Mouse (Mus musculus) mouse trophoblast stem cell (cell line): ENCODE data around the gene Ttc39d.
"Not testable (repeated sequence)": the region's sequence is repeated elsewhere in the genome, so short reads cannot be mapped to it uniquely, and the experiment has no call there.

Experiments used
- in situ Hi-C, 2 experiments: fragments of 300-500 bp; cut with MseI, MboI; formaldehyde crosslinking; loops; 2 replicates in 1 of 2; 3 replicates in 1 of 2; pipeline ENCODE4 v1.15.1; 2025

Ttc39d gene

GRCm38 (mm10) chr17:80183615-80184014, 23.6 kb upstream of the Ttc39d start:
- in situ Hi-C loops = loop anchor here (10.0 to 25.0 kb wide), 2 partner anchors 169 to 296 kb away; partner anchors contain the start of gene Atl2 (in 1 of the 2)

DNA sequence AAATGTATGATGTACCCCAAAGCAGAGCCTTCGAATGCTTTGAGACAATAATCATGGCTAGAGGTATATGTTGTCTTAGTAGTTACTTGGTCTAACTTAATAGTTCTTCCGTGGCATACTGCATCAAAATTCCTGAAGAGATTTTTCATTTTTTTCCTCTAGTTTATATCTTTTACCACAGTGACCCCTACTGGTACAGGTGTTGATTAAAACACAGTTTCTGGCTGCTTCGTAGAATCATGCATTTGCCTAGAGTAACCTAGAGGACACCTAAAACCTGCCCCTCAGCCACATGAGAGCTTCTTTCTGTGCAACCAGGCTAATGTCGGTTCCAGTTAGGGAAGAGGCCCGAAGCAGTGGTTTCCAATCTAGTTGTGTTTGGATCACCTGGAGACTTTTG, 14.2 kb upstream of the Ttc39d start:
- in situ Hi-C loops = loop anchor here in 1 of 2 experiments (25.0 kb wide), 1 partner anchor 306 kb away; the partner anchor contains the start of gene Atl2

DNA sequence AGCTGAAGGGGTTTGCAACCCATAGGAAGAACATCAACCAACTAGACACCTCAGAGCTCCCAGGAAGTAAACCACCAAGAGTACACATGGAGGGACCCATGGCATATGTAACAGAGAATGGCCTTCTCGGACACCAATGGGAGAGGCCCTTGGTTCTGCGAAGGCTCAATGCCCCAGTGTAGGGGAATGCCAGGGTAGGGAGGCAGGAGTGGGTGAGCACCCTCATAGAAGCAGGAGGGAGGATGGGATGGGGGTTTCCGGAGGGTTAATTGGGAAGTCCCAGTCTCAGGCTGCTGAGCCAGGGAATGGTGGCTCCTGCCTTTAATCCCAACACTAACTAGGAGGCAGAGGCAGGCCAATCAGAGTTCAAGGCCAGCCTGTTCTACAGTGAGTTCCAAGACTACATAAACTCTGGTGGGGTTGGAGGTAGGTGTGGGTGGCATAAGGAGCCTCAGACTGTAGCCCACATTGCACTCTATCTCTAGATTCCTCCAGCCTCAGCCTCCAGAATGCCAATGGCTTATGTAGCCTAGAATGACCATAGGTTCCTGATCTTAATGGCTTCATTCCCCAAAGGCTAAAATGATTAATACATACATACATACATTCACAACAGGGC, 8.0 kb upstream of the Ttc39d start:
- in situ Hi-C loops = loop anchor here in 1 of 2 experiments (25.0 kb wide), 1 partner anchor 312 kb away; the partner anchor contains the start of gene Atl2

GRCm38 (mm10) chr17:80205657-80206056, 1.6 kb upstream of the Ttc39d start:
- in situ Hi-C loops = no loop called here

DNA sequence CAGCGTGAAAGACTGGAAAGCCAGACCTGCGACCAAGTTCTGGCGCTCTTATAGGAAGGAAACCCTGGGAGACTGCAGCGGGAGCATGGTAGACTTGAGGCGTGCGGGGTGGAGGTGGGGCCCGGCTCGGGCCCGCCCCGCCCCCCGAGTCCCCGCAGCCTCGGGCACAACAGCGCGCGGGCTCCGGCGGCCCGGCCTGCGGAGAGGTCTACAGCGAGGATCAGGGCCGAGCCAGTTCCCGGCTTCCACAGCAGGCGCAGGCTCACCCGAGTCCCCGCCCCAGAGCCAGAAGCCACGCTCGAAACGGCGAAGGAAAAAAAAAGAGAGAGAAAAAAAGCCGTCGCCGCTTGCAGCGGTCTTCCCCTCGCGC, 974 bp upstream of the Ttc39d start:
- in situ Hi-C loops = no loop called here

- in situ Hi-C loops = not testable (repeated sequence)
Measured at GRCm38 (mm10) chr17:80213998-80214397, 6.7 kb downstream of the Ttc39d start.

- in situ Hi-C loops = no loop called here
Measured at GRCm38 (mm10) chr17:80220131-80220530, 12.9 kb downstream of the Ttc39d start.

DNA sequence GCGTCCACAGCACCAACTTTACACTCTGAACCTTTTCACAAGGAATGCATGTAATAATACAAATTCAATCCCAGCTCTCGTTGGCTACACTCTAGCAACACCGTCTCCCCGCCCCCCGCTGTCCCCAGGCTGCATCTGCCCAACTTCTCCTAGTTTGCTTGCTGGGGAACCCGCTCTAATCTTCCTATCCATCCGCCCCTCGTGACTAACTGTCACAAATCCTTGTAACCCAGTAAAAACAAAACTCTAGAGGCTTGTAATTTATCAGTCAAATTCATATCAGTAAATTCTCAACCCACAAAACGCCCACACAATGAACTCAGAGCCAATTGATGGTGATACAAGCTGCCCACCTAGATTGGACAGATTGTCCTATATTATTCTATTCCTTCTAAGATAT, 13.9 kb downstream of the Ttc39d start:
- in situ Hi-C loops = no loop called here

DNA sequence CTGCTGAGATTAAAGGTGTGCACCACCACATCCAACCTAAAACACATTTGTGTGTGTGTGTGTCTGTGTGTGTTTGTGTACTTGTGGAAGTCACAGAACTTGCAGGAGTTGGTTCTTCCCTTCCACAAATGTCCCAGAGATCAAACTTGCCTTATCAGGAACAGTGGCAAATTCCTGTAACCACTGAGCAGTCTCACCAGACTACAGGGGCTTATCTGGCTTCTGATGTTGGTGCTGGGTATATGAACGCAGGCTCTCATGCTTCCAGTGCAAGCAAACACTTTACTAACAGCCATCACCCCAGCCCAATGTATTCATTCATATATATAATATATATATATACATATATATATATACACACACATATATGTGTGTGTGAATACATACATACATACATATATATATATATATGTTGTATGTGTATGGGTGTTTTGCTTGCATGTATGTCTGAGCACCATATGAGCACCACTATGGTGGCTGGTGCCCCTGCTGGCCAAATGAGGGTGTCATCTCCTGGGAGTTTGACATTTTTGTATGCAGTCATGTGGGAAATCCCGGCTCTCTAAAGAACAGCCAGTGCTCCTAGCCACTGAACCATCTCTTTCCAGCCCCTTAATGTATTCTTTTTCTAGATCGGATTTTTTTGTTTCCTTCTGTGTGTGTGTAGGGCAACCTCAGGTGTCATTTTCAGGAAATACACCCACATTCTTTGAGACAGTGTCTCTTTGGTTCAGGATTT, 14.8 kb downstream of the Ttc39d start:
- in situ Hi-C loops = no loop called here

- in situ Hi-C loops = no loop called here
Measured at GRCm38 (mm10) chr17:80223829-80224228, 16.6 kb downstream of the Ttc39d start.

DNA sequence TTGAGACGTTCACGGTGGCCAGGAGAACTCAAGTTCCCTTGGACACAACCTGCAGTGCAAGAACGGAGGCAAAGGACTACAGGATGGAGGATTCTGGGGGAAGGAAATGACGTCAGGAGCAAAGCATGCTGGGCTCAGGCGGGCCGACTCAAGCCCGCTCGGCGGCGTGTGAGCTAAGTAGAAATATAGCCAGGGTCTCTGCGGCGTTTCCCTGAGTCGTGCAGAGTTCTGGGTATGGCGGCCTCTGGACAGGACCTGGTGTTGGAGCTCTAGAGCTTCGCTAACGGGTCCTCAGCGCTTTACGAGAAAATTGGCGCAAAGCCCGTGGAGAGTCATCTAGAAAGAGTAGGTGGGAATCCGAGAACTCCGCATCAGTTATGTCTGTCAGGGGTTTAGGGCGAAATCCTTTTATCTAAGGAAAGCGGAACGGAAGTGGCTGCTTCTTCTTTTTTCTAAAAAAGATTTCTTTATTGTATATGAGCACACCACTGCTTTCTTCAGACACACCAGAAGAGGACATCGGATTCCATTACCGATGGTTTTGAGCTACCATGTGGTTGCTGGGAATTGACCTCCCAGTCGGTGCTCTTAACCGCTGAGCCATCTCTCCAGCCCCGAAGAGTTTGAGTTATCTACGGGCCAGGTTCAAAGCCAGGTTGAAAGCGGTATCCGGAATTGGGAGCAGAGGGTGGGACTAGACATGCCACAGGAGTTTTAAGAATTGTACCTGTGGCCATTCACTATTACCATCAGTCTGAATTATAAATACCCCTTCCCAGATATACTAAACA, 17.3 kb downstream of the Ttc39d start, which contains the start of gene Gemin6:
Gene Gemin6, plus strand, starts transcription at position 116 of the 791 bp plus-strand sequence.
- in situ Hi-C loops = no loop called here

GRCm38 (mm10) chr17:80225142-80225541, 17.9 kb downstream of the Ttc39d start:
- in situ Hi-C loops = not testable (repeated sequence)

DNA sequence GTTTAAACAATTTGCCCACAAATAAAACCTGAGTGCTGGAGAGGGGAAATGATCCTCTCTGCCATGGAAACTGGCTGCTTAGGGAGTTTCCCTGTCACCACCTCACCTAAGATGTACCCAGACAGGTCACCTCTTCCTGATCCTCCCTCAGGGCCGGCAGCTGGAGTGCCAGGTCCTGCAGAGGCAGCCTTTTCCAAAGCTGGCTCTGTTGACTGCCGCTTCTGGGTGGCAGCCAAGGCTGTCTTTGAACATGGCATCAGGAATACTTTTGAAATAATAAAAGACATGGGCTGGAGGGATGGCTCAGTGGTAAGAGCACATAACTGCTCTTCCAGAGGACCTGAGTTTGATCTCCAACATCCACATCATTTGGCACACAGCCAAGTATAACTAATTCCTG, 22.1 kb downstream of the Ttc39d start:
- in situ Hi-C loops = no loop called here

DNA sequence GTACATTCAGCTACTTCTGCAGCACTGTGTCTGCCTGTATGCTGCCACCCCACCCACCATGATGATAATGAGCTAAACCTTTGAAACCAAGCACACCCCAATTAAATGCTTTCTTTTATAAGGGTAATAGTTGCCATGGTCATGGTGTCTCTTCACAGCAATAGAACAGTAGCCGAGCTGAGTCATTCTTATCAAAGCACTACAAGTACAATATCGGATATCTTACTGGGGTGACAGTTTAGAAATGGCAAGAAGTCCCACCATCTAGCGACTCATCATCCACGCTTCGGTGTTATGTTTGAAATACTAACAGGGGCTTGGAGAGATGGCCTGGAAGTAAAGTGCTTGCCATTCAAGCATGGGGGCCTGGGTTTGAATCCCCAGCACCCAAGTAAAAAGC, 26.6 kb downstream of the Ttc39d start:
- in situ Hi-C loops = no loop called here

DNA sequence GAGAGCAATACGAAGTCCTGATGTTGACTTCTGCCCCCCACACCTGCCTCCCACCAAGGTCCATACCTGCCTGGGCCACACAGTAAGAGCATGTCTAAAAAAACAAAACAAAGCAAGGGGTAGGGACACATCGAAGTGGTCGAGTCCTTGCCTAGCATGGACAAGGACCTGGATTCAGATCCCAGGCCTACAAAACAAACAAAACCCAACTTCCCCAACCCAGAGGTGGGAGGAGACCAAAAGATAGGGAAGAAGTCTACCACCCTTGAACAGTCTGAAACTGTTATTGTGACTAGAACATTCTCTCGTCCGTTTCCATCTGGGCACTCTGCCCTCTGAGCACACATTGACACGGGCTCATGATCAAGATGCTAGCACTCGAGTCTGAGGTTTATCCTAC, 27.1 kb downstream of the Ttc39d start:
- in situ Hi-C loops = no loop called here

DNA sequence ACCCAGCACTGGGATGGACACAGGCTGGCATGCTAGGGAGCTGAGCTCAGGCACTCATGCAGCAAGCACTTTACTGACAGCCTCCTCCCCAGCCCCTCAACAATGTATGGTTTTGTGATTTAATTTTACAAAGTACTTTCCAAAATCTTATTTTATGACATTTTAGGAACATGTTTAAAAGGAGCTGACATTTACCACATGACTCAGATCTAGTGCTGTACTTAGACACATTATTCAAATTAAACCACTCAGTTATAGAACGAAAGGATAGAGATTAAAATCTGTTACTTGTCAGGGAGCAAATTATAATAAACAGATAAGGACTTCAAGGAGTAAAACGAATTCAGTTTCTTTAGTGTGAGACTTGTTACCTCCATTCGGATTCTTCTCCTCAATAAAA, 28.2 kb downstream of the Ttc39d start:
- in situ Hi-C loops = no loop called here

DNA sequence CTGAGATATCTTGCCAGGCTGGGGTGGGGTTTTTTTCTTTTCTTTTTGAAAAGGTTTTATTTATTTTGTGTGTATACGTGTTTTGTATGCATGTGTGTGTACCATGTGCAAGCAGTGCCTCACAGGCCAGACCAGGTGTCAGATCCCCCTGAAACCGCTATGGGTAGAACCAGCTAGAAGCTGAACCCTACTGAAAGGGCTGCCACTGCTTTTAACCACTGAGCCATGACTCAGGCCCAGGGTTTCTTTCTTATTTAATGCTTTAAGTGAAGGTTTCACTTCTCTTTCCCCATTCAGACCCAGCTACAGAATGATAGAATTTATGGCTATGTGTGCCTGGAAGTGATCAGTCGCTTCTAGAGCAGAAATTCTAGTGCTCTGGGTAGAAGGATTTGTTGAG, 29.5 kb downstream of the Ttc39d start:
- in situ Hi-C loops = no loop called here

DNA sequence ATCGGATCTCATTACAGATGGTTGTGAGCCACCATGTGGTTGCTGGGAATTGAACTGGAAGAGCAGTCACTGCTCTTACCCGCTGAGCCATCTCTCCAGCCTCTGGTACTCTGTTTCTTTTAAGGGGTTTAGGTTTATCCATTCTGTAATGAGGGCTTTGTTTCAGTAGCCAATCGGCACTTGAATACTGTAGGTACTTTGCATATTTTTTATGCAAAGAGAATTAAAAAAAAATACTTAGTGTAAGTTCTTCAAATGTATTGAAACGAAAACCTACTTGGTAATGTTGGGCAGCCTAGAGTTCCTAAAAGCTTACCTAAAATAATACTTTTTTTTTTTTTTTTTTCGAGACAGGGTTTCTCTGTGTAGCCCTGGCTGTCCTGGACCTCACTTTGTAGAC, 30.2 kb downstream of the Ttc39d start:
- in situ Hi-C loops = no loop called here

DNA sequence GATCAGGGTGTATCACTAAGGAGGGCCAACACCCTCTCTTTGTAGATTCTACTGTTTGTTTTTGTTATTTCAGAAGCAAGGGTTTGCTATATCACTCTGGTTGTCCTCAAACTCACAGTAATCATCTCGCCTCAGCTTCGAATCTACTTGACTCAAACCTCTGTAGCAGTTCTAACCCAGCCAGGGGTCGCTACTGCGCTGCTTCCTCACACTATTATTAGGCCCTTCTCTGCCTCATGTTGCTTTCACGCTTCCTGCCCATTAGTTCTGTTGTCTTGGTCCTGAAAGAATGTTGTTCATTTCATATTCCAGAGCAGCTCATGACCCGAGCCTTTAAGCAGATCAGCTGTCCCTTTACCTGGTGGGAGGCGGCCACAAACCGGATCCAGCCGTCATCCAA, 34.3 kb downstream of the Ttc39d start:
- in situ Hi-C loops = no loop called here

DNA sequence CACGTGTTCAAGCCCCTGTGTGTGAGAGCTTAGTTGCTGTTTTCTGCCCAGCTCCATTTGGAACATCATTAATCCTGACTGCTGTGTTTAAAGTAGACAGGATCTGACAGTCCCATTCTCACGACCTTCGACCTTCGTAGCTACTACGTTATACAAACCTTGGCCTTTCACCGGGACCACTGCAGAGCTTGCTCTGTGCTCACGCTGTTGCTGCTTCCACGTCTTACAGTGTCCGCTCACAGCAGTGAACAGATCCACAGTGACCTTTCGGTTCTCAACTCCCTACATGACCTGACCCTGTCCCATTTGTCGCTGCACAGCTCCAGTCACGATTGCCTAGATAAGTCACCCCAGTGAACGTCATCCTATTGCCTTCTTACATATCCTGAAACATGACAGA, 35.9 kb downstream of the Ttc39d start:
- in situ Hi-C loops = no loop called here

DNA sequence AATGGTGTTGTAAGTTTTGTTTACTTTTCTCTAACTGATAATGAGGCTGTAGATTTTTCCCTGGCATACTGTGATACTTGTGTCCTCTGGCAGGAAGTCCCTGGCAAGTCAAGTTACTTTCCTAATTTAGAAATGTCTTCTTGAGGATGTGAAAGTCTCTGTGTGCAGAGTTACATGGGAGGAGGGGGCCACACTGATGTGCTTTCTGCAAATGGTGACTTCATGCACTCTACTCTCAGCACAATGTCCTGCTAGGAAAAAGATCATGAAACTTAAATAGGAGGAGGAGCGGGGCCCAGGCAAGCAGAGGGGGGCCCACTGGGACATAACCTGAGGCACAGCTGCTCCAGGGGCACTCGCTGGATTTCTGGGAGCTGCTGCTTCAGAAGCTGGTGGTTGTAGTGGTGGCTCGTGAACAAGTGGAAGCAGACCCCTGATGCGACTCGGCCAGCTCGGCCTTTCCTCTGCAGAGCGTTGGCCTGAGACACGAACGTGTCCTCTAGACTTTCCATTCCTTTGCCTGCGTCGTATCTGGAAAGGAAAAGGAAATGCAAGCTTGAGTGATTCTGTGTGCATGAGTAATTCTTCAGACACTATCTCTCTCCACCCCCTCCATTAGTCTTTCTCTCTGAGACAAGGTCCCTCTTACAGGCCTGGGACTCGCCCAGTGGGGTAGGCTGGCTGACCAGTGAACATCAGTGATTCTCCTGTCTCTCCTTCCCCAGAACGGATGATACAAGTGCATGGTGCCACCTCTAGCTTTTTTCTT, 45.7 kb downstream of the Ttc39d start:
- in situ Hi-C loops = no loop called here

DNA sequence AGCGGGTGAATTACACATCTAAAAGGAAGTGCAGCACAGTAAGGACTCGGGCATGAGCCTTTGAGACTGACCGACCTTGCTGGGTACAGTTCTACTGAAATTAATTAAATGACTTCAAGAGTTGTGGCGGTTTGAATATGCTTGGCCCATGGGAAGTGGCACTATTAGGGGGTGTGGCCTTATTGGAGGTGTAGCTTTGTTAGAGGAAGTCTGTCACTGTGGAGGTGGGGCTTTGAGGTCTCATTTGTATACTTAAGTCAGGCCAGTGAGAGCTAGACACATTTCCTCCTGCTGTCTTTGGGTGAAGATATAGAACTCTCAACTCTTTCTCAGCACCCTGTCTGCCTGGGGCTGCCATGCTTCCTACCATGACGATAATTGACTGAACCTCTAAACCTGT, 47.2 kb downstream of the Ttc39d start:
- in situ Hi-C loops = no loop called here
